Mouse (Mus musculus) heart, adult 2 months (tissue): ENCODE data around the gene Gnai1.

Experiments
- CTCF ChIP-seq: fragments of 200-600 bp; IDR thresholded peaks from 2 replicates; pipeline ENCODE4 v1.8.1; 2022; ENCODE audit warnings: antibody characterized with exemption, mild to moderate bottlenecking, moderate library complexity
- EP300 ChIP-seq: fragments of 200-500 bp; IDR thresholded peaks from 2 replicates; pipeline ENCODE4 v1.6.1; 2011; ENCODE audit warnings: low read depth, low read length, control low read depth; ENCODE audit not compliant: insufficient read depth
- POLR2A ChIP-seq: fragments of 200-500 bp; IDR thresholded peaks from 2 replicates; pipeline ENCODE4 v1.6.1; 2011; ENCODE audit warnings: mild to moderate bottlenecking, low read depth, low read length, control low read depth; ENCODE audit not compliant: insufficient read depth

DNA sequence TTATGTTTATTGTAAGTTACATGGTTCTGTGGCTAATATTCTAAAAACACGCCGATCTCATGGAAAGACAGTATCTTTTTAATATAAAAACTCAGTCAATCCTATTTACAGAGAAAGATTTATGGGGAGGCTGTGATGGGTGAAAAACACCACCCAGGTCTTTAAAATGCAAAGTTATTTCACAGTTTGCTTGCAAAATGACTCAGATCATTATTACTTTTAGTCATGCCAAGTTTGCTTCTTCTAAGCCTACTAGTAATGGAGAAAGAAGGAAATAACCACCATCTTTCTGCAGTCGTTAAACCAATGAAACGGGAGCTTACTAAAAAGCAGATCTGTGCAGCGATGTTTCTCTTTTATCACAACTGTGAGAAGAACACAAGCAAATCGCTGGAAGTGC, 1.4 kb downstream of the Gnai1 start:
- TF ChIP-seq CTCF, result no peak
- no peak for TF ChIP-seq POLR2A
- no peak for TF ChIP-seq EP300
